In the genomic region with DNA sequence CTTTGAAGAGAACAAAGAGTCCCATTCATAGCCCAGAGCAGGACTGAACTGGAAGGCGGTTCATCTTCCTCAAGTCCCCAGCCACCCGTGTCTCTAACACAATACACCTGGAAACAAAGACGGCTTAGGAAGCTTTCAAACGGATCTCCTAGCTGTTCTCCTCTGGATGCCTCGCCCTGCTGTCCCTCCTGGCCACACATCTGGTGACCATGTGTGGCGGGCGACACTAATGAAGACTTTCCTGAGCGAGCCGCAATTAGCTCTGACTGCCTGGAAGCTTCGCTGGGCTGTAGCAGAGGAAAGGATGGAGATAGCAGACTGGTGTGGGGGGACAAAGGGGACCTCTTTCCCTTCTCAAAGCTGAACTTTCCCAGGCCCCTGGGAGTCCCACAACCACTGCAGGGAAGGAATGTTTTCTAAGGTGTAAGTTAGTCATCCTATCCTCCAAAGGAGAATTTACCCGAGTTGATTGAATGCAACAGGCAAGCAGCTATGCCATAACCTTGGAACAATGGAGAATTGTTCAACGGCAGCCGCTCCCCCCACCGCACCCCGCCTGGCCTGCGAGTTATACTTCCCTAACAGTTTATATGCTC, we compare ENCODE assay signal across 14 mouse cellular contexts.
A peak's percentile ranks its signal among the peaks of the same experiment; 100 is the strongest.
DNase-seq lines count a peak whose midpoint lies in the region; ATAC-seq and TF ChIP-seq lines count a peak whose summit lies in the region.
"Had no signal": no experiment of that assay in that cellular context is flagged by ENCODE, and none has a peak within 500 bp of the region (broad histone marks: within the 10 kb centered on the region; RNA-seq: fewer than 3 reads in every experiment).

No protein-coding gene starts in this region.

- H3K9ac ChIP-seq in lung, postnatal 0 days (replicated peaks; ENCODE audit: low read depth) = no peak overlapping the region
- peak overlapping the region; percentile 32; the same call in 1 of the 2 replicates for H3K9ac ChIP-seq in limb, embryonic 14.5 days (ENCODE audit: low read depth, low read length, severe bottlenecking)

- H3K9me3 ChIP-seq in lung, postnatal 0 days (ENCODE audit: low read length) = no peaks in the 10 kb centered on the region
- H3K9me3 ChIP-seq in limb, embryonic 14.5 days (ENCODE audit: control insufficient read depth, low read length) = no peaks in the 10 kb centered on the region
- H3K9me3 ChIP-seq: megakaryocyte, embryonic 14.5 days had no signal

- ATAC-seq in lung, postnatal 0 days = no peak
- ATAC-seq in limb, embryonic 14.5 days (ENCODE audit: low FRiP score, low read depth) = peak; percentile 79; the same call in 1 of the 2 replicates

- TF ChIP-seq POLR2A in limb, embryonic 14.5 days (IDR thresholded peaks at IDR 0.05; ENCODE audit: borderline replicate concordance, extremely low read depth, insufficient read depth, insufficient read length) = no peak

- 40% methylated on average over 16 of the region's 16 CpGs for WGBS in lung, postnatal 0 days
- WGBS in limb, embryonic 14.5 days = 10% methylated on average over 16 of the region's 16 CpGs

- H3K4me2 ChIP-seq in lung, postnatal 0 days (replicated peaks; ENCODE audit: low read depth, low read length) = no peak overlapping the region; the same call in 1 of the 2 replicates
- peak overlapping the region; percentile 28; the same call in 1 of the 2 replicates for H3K4me2 ChIP-seq in limb, embryonic 14.5 days (replicated peaks; ENCODE audit: low read depth, low read length, severe bottlenecking)

- no peaks in the 10 kb centered on the region for H3K4me1 ChIP-seq in lung, postnatal 0 days (ENCODE audit: insufficient read depth, low read depth, low read length)
- peaks cover 10% of the 10 kb centered on the region for H3K4me1 ChIP-seq in limb, embryonic 14.5 days (ENCODE audit: control insufficient read depth, insufficient read depth, low read length)

- intact Hi-C loops in gastrocnemius, postnatal 14 days (cut with DNase I; ENCODE audit: low total_unique reads) = no loop called here

- no peak overlapping the region for H3K4me3 ChIP-seq in lung, postnatal 0 days (ENCODE audit: low read depth, low read length)
- H3K4me3 ChIP-seq in limb, embryonic 14.5 days (replicated peaks; ENCODE audit: low read length) = no peak overlapping the region
- H3K4me3 ChIP-seq: gastrocnemius, adult 2 months; megakaryocyte, embryonic 14.5 days had no signal

- TF ChIP-seq CTCF in lung, postnatal 0 days (IDR thresholded peaks at IDR 0.05) = no peak

- no peak for TF ChIP-seq EP300 in lung, postnatal 0 days (IDR thresholded peaks at IDR 0.05)

- H3K27ac ChIP-seq in lung, postnatal 0 days (ENCODE audit: low read length) = no peak overlapping the region
- no peak overlapping the region for H3K27ac ChIP-seq in limb, embryonic 14.5 days (replicated peaks; ENCODE audit: low read depth, low read length)
- H3K27ac ChIP-seq: gastrocnemius, adult 2 months had no signal

- no peaks in the 10 kb centered on the region for H3K27me3 ChIP-seq in lung, postnatal 0 days (replicated peaks; ENCODE audit: insufficient read depth, low read length)
- H3K27me3 ChIP-seq in limb, embryonic 14.5 days (ENCODE audit: control insufficient read depth, insufficient read depth, low read length) = no peaks in the 10 kb centered on the region
- H3K27me3 ChIP-seq: megakaryocyte, embryonic 14.5 days had no signal

- DNase-seq in lung, postnatal 0 days (ENCODE audit: low spot score) = peak; percentile 8
- DNase-seq in lung, postnatal 14 days = no peak
- DNase-seq in forelimb bud, embryonic 11.5 days (ENCODE audit: low read depth, low spot score) = peak; percentile 85
- peak; percentile 35 for DNase-seq in limb, embryonic 14.5 days (ENCODE audit: low spot score)
- DNase-seq in gastrocnemius, postnatal 14 days = no peak
- DNase-seq in heart, postnatal 4 days = no peak
- no peak for DNase-seq in kidney, adult 9 months
- no peak for DNase-seq in cerebellum, postnatal 10 days
- DNase-seq: adrenal gland, adult 8-10 months; cerebellum, postnatal 14 days; gastrocnemius, adult 2 months; kidney, adult 2 months; thymus, adult 18-20 months had no signal

- H3K36me3 ChIP-seq in lung, postnatal 0 days (ENCODE audit: insufficient read depth, low read length) = no peaks in the 10 kb centered on the region
- no peaks in the 10 kb centered on the region for H3K36me3 ChIP-seq in limb, embryonic 14.5 days (ENCODE audit: control insufficient read depth, insufficient read depth, low read length)

Comparison
In these comparisons a context has a peak if more than half of its experiments do, and no peak if none do; other contexts are left out.
1. DNase-seq: peak in lung, postnatal 0 days (single experiment), forelimb bud, embryonic 11.5 days (single experiment) and limb, embryonic 14.5 days (single experiment); none in lung, postnatal 14 days (single experiment), gastrocnemius, postnatal 14 days (single experiment), heart, postnatal 4 days (single experiment), kidney, adult 9 months (single experiment) and cerebellum, postnatal 10 days (0 of 2).